Mouse (Mus musculus) liver, embryonic 15.5 days (tissue): Measurements from ENCODE around the gene Gpr179. TPM values are rescaled to one million over a fixed set of nuclear protein-coding genes. Genes with fewer than 3 reads are reported as not detected.

Experiments used
- ATAC-seq: fragments of 200-750 bp; cut with Nextera tagmentation; 2 replicates; pipeline ENCODE4 v1.8.0; 2017; ENCODE audit warnings: moderate number of reproducible peaks, mild to moderate bottlenecking, moderate library complexity; ENCODE audit not compliant: insufficient read depth
- H3K27ac ChIP-seq: fragments of 300-500 bp; sonication (generic); replicated peaks from 2 replicates; pipeline ENCODE4 v1.5.1; 2015; ENCODE audit warnings: mild to moderate bottlenecking, inconsistent platforms
- H3K27me3 ChIP-seq: fragments of 300-500 bp; sonication (generic); 2 replicates; pipeline ENCODE4 v1.6.1; 2015; ENCODE audit warnings: mild to moderate bottlenecking, inconsistent platforms
- H3K36me3 ChIP-seq: fragments of 300-500 bp; sonication (generic); replicated peaks from 2 replicates; pipeline ENCODE4 v1.6.1; 2015; ENCODE audit warnings: moderate library complexity, mild to moderate bottlenecking, inconsistent platforms
- H3K4me1 ChIP-seq: fragments of 300-500 bp; sonication (generic); replicated peaks from 2 replicates; pipeline ENCODE4 v1.6.1; 2015; ENCODE audit warnings: inconsistent platforms
- H3K4me2 ChIP-seq: fragments of 300-500 bp; sonication (generic); 2 replicates; pipeline ENCODE4 v1.6.1; 2015; ENCODE audit warnings: moderate library complexity, mild to moderate bottlenecking, inconsistent platforms
- H3K4me3 ChIP-seq: fragments of 300-500 bp; sonication (generic); replicated peaks from 2 replicates; pipeline ENCODE4 v1.5.1; 2015; ENCODE audit warnings: mild to moderate bottlenecking, inconsistent platforms
- H3K9ac ChIP-seq: fragments of 300-500 bp; sonication (generic); 2 replicates; pipeline ENCODE4 v1.6.1; 2015; ENCODE audit warnings: moderate library complexity, mild to moderate bottlenecking, inconsistent platforms
- H3K9me3 ChIP-seq: fragments of 300-500 bp; sonication (generic); replicated peaks from 2 replicates; pipeline ENCODE4 v1.6.1; 2016; ENCODE audit warnings: inconsistent platforms
- WGBS: fragments of 180-500 bp; shearing (Covaris S2); methylation state at CpG from one replicate; pipeline ENCODE4 v1.1.7; 2015; ENCODE audit warnings: mixed read lengths; ENCODE audit not compliant: insufficient replicate concordance; 5-methylcytosine and 5-hydroxymethylcytosine counted together
- polyA plus RNA-seq: library from polyadenylated mRNA; unstranded; fragments of >200 nt; fragmentation: Nextera tagmentation; extraction: Ambion mirVana; gene quantifications from 2 replicates; pipeline ENCODE4 v1.2.1, GENCODE M21; 2015

Gene Gpr179
- polyA plus RNA-seq, 1 experiment from 2014 or later = not detected

GRCm38 (mm10) chr11:97307294-97308069 lies 44.4 kb downstream of the Gpr179 start:
- Histone ChIP-seq H3K9me3 (no peaks in the 10 kb centered on the region), H3K27me3 (peaks cover 33% of the 10 kb centered on the region), H3K36me3 (no peaks in the 10 kb centered on the region), H3K27ac (no peak overlapping the region), H3K4me3 (no peak overlapping the region), H3K4me1 (peaks cover 22% of the 10 kb centered on the region), H3K9ac (no peak overlapping the region), H3K4me2 (no peak overlapping the region)
- 78% methylated on average over 11 of the region's 11 CpGs for WGBS
- ATAC-seq = no peak

DNA sequence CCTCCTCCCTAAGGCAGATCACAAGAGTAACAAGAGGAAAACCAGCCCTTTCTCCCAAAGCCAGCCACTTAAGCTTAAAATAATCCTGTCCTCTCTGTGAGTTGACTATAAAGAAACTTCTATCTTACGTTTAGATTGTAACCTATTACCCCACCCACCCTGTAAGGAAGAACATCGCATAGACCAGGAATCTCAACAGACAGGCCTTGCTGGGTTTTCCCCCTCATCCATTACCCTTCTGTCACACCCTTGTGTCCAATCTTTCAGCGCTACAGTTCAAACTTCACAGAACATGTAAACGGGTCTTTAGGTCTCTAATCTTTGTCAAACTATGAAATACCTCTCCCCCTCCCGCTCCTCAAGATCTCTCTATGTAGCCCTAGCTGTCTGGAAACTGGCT lies 47.2 kb downstream of the Gpr179 start:
- no peak for ATAC-seq
- Histone ChIP-seq H3K4me3 (no peak overlapping the region), H3K9ac (no peak overlapping the region), H3K36me3 (no peaks in the 10 kb centered on the region), H3K27me3 (peaks cover 6% of the 10 kb centered on the region), H3K4me2 (no peak overlapping the region), H3K4me1 (peaks cover 5% of the 10 kb centered on the region), H3K27ac (no peak overlapping the region), H3K9me3 (no peaks in the 10 kb centered on the region)
- WGBS = 70% methylated on average over 5 of the region's 5 CpGs

DNA sequence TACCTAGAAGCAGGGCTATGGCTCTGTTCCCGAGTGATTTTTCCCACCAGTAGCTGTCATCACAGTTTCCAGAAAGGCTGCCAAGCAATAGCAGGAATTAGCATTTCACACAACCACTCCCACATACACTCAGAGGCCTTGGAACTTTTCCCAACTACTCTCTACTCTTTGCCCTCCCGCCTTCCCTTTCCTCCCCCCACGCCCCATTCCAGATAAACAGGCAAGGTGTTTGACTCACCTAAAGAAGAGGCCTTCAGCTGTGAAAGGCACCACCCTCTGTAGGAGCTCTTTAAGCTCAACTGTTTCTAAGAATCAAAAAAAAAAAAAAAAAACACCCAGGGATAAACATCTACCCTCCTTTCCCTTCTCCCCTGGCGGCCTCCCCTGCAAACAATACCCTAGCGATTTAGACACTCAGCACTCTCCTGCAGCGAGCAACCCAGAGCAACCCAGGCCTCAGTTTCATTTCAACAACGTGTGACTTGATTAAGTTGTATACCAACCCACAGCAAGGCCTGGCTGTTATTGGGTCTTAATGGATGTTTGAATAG lies 49.6 kb downstream of the Gpr179 start:
- no peaks in the 10 kb centered on the region for H3K9me3 ChIP-seq
- no peak overlapping the region for H3K4me3 ChIP-seq
- H3K9ac ChIP-seq = no peak overlapping the region
- H3K4me1 ChIP-seq = no peaks in the 10 kb centered on the region
- no peak overlapping the region for H3K27ac ChIP-seq
- no peak for ATAC-seq
- 43% methylated on average over 7 of the region's 7 CpGs for WGBS
- H3K4me2 ChIP-seq = no peak overlapping the region
- H3K27me3 ChIP-seq = no peaks in the 10 kb centered on the region
- H3K36me3 ChIP-seq = no peaks in the 10 kb centered on the region

DNA sequence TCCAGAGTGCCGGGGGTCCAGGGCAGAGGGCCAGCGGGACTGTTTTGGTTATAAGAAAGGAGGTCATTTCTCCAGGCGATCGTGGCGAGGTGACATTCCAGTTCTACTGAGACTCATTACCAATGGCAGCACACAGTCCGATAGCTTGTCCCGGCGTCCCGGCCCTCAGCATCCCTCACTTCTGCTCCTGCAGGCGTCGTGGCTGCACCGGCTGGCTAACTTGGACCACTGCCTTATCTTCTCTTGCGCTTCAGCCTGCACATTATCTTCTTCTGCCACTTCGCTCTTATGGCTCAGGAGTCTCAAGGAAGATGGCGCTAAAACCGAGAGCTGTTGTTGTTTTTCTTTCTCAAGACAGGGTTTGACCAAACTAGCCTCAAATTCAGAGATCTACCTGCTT lies 50.5 kb downstream of the Gpr179 start:
- WGBS = 68% methylated on average over 16 of the region's 16 CpGs
- H3K9me3 ChIP-seq = no peaks in the 10 kb centered on the region
- no peak overlapping the region for H3K4me3 ChIP-seq
- no peaks in the 10 kb centered on the region for H3K36me3 ChIP-seq
- H3K27me3 ChIP-seq = no peaks in the 10 kb centered on the region
- H3K4me2 ChIP-seq = no peak overlapping the region
- no peak overlapping the region for H3K9ac ChIP-seq
- H3K27ac ChIP-seq = no peak overlapping the region
- ATAC-seq = no peak
- no peaks in the 10 kb centered on the region for H3K4me1 ChIP-seq

DNA sequence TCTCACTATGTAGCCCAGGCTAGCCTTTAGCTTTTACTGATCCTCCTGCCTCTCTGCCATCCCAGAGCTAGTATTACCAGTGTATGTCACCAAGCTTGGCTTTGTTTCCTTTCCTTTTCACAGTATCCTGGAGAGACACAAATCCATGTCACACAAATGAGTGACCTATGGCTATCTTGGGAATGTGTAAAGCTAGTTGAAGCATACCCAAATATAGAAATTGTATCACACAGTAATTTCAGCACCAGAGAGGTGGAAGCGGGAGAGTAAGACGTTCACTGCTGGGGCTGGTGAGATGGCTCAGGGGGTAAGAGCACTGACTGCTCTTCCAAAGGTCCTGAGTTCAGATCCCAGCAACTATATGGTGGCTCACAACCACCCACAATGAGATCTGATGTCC lies 51.9 kb downstream of the Gpr179 start:
- Histone ChIP-seq H3K4me1 (no peaks in the 10 kb centered on the region), H3K27me3 (no peaks in the 10 kb centered on the region), H3K36me3 (no peaks in the 10 kb centered on the region), H3K4me3 (no peak overlapping the region), H3K9me3 (no peaks in the 10 kb centered on the region), H3K27ac (no peak overlapping the region), H3K4me2 (no peak overlapping the region), H3K9ac (no peak overlapping the region)
- no peak for ATAC-seq
- 75% methylated on average over 2 of the region's 2 CpGs for WGBS

DNA sequence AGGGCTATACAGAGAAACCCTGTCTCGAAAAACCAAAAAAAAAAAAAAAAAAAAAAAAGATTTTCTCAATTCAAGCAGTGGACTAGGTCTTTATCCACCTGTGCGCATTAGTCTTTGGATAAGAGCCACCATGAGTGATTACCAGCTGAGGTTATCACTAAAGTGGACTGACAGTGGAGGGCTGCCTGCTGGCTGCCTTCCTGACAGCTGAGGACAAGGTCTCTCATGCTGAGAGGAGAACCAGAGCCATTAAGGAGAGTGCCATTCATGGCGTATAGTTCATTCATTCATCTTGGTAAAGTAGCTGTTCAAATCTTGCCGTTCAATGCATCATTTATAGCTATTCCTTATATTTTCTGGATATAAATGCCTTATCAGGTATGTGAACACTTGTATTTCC lies 55.3 kb downstream of the Gpr179 start:
- 71% methylated on average over 3 of the region's 4 CpGs for WGBS
- Histone ChIP-seq H3K27me3 (no peaks in the 10 kb centered on the region), H3K4me3 (no peak overlapping the region), H3K36me3 (no peaks in the 10 kb centered on the region), H3K27ac (no peak overlapping the region), H3K4me2 (no peak overlapping the region), H3K4me1 (no peaks in the 10 kb centered on the region), H3K9ac (no peak overlapping the region), H3K9me3 (no peaks in the 10 kb centered on the region)
- no peak for ATAC-seq

DNA sequence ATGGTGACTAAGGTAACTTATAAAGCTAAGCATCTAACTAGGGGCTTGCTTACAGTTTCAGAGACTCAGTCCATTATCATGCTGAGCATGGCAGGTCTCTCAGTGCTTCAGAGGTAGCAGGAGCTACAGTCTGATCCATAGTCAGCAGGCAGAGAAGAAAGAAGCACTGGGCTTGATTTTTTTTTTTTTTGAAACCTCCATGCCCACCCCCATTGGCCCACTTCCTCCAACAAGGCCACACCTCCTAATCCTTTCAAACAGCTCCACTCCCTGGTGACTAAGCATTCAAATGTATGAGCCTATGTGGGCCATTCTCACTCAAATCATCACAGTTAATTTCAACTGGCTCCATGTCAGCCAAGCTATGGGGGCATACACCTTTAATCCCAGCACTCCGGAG lies 59.1 kb downstream of the Gpr179 start:
- Histone ChIP-seq H3K4me2 (no peak overlapping the region), H3K4me1 (no peaks in the 10 kb centered on the region), H3K36me3 (no peaks in the 10 kb centered on the region), H3K4me3 (no peak overlapping the region), H3K9me3 (no peaks in the 10 kb centered on the region), H3K27me3 (no peaks in the 10 kb centered on the region), H3K9ac (no peak overlapping the region), H3K27ac (no peak overlapping the region)
- 85% methylated on average over 1 of the region's 1 CpGs for WGBS
- no peak for ATAC-seq

DNA sequence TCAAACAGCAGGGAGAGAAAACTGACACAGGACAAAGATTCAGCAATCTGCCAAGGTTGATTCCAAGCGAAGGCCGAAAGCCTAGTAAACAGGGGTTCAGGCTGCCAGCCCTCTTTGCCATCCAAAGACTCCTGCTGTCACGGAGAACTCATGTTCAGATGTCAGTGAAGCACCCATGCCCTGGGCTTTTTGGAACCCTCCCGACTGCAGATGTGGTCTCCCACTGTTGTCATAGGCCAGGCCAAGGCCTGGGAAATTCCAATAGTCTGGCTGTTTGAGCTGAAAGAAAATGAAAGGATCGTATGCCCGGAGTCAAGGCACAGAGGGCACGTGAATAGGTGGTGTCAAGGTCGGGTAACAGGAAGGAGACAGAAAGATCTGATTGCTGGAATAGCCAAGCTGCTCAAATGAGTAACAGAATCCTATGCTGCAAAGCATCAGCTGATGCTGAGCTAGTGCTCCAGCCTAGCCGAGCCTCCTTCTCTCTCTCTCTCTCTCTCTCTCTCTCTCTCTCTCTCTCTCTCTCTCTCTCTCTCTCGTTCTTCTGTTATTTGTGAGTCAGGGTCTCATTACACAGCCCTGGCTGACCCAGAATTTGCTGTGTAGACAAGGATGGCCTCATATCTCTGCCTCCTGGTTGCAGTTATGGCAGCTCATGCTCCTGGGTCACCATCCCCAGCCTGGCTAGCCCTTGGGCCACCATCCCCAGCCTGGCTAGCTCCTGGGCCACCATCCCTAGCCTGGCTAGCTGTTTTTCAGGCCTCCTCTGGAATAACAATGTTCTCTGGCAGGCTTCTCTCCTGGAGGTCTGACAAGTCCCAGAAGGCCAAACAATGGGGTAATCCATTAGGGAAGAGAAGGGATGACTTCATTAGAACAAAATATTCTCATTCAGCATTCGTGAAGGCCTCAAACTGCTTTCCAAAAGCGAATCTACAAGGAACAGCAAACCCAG lies 62.3 kb downstream of the Gpr179 start:
- Histone ChIP-seq H3K36me3 (no peaks in the 10 kb centered on the region), H3K27ac (no peak overlapping the region), H3K9me3 (no peaks in the 10 kb centered on the region), H3K4me3 (no peak overlapping the region), H3K4me2 (no peak overlapping the region), H3K27me3 (0 out of 2 replicates have a peak, but pooled peaks cover 7% of the 10 kb centered on the region), H3K4me1 (no peaks in the 10 kb centered on the region), H3K9ac (no peak overlapping the region)
- 54% methylated on average over 12 of the region's 12 CpGs for WGBS
- no peak for ATAC-seq

GRCm38 (mm10) chr11:97287643-97288042 lies 64.2 kb downstream of the Gpr179 start:
- H3K27ac ChIP-seq = no peak overlapping the region
- H3K9me3 ChIP-seq = no peaks in the 10 kb centered on the region
- no peaks in the 10 kb centered on the region for H3K4me1 ChIP-seq
- no peak overlapping the region for H3K4me3 ChIP-seq
- no peak for ATAC-seq
- no peak overlapping the region for H3K4me2 ChIP-seq
- 0 out of 2 replicates have a peak, but pooled peaks cover 7% of the 10 kb centered on the region for H3K27me3 ChIP-seq
- no peaks in the 10 kb centered on the region for H3K36me3 ChIP-seq
- H3K9ac ChIP-seq = no peak overlapping the region

DNA sequence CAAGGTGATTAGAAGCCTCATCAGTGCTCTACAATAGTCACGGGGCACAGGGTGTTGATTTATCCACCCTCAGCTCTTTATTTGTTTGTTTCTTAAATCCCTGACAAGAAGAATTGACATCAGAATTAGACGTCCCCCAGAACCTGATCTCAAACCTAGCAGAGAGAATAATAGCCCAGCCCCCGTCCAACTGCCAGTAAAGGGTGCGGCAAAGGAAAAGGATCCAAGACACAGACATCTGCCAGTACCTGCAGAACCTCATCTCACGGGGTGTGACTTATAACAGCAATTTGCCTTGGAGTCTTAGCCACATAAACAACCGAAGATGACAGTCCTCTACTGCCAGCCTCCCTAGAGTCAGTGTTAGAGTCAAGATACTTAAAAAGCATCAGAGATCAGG lies 64.9 kb downstream of the Gpr179 start:
- H3K9me3 ChIP-seq = no peaks in the 10 kb centered on the region
- no peak overlapping the region for H3K27ac ChIP-seq
- 0 out of 2 replicates have a peak, but pooled peaks cover 7% of the 10 kb centered on the region for H3K27me3 ChIP-seq
- no peak overlapping the region for H3K4me3 ChIP-seq
- WGBS = 44% methylated on average over 6 of the region's 6 CpGs
- no peak overlapping the region for H3K9ac ChIP-seq
- no peak overlapping the region for H3K4me2 ChIP-seq
- no peak for ATAC-seq
- H3K36me3 ChIP-seq = no peaks in the 10 kb centered on the region
- H3K4me1 ChIP-seq = no peaks in the 10 kb centered on the region
